Mouse (Mus musculus) liver, embryonic 15.5 days (tissue): Measurements from ENCODE around the gene Zfp786. TPM values are rescaled to one million over a fixed set of nuclear protein-coding genes. Genes with fewer than 3 reads are reported as not detected.

Experiments
- ATAC-seq: fragments of 200-750 bp; cut with Nextera tagmentation; 2 replicates; pipeline ENCODE4 v1.8.0; 2017; ENCODE audit warnings: moderate number of reproducible peaks, mild to moderate bottlenecking, moderate library complexity; ENCODE audit not compliant: insufficient read depth
- H3K27ac ChIP-seq: fragments of 300-500 bp; sonication (generic); replicated peaks from 2 replicates; pipeline ENCODE4 v1.5.1; 2015; ENCODE audit warnings: mild to moderate bottlenecking, inconsistent platforms
- H3K27me3 ChIP-seq: fragments of 300-500 bp; sonication (generic); 2 replicates; pipeline ENCODE4 v1.6.1; 2015; ENCODE audit warnings: mild to moderate bottlenecking, inconsistent platforms
- H3K36me3 ChIP-seq: fragments of 300-500 bp; sonication (generic); replicated peaks from 2 replicates; pipeline ENCODE4 v1.6.1; 2015; ENCODE audit warnings: moderate library complexity, mild to moderate bottlenecking, inconsistent platforms
- H3K4me1 ChIP-seq: fragments of 300-500 bp; sonication (generic); replicated peaks from 2 replicates; pipeline ENCODE4 v1.6.1; 2015; ENCODE audit warnings: inconsistent platforms
- H3K4me2 ChIP-seq: fragments of 300-500 bp; sonication (generic); 2 replicates; pipeline ENCODE4 v1.6.1; 2015; ENCODE audit warnings: moderate library complexity, mild to moderate bottlenecking, inconsistent platforms
- H3K4me3 ChIP-seq: fragments of 300-500 bp; sonication (generic); replicated peaks from 2 replicates; pipeline ENCODE4 v1.5.1; 2015; ENCODE audit warnings: mild to moderate bottlenecking, inconsistent platforms
- H3K9ac ChIP-seq: fragments of 300-500 bp; sonication (generic); 2 replicates; pipeline ENCODE4 v1.6.1; 2015; ENCODE audit warnings: moderate library complexity, mild to moderate bottlenecking, inconsistent platforms
- H3K9me3 ChIP-seq: fragments of 300-500 bp; sonication (generic); replicated peaks from 2 replicates; pipeline ENCODE4 v1.6.1; 2016; ENCODE audit warnings: inconsistent platforms
- WGBS: fragments of 180-500 bp; shearing (Covaris S2); methylation state at CpG from one replicate; pipeline ENCODE4 v1.1.7; 2015; ENCODE audit warnings: mixed read lengths; ENCODE audit not compliant: insufficient replicate concordance; 5-methylcytosine and 5-hydroxymethylcytosine counted together
- polyA plus RNA-seq: library from polyadenylated mRNA; unstranded; fragments of >200 nt; fragmentation: Nextera tagmentation; extraction: Ambion mirVana; gene quantifications from 2 replicates; pipeline ENCODE4 v1.2.1, GENCODE M21; 2015

The Zfp786 gene
- polyA plus RNA-seq, 1 experiment from 2014 or later = 0.39 TPM

DNA sequence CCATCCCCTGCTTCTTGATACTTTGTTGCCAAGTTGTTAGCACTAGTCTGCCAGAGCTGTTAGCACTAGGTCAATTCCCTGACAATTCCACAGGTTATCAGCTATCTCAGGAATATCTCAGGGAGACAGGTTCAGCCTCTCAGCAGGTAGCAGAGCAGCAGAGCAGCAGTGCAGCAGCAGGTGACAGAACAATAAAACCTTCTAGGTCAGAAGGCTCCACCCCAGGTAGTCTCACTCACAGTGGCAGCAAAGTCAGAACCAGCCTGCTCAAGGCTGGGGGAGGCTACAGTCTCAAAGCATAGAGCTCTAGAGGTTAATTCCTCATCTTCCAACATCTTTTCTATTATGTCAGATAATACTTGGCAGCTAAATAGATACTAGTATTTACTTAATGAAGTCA is 15.1 kb upstream of the Zfp786 start:
- no peak for ATAC-seq
- Histone ChIP-seq H3K4me2 (no peak overlapping the region), H3K27ac (no peak overlapping the region), H3K4me1 (peaks cover 7% of the 10 kb centered on the region), H3K9me3 (no peaks in the 10 kb centered on the region), H3K27me3 (no peaks in the 10 kb centered on the region), H3K9ac (no peak overlapping the region), H3K4me3 (no peak overlapping the region), H3K36me3 (no peaks in the 10 kb centered on the region)

DNA sequence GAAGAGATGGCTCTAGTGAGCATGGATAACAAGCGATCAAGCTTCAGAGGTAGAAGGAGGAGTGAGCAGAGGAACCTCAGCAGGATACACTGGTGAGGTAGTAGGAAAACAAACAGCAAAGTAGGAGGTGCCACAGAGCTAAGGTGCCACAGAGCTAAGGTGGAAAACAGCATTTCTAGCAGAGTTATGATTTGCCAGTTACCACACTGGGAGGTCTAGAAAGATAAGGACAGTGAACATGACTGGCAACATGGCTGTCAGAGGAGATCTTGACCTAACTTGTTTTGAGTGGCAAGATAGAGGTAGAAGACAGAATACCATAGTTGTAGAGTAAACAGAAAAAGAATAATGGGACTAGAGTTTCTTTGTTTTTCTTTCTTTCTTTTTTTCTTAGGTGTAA is 11.7 kb upstream of the Zfp786 start:
- Histone ChIP-seq H3K4me2 (no peak overlapping the region), H3K36me3 (no peaks in the 10 kb centered on the region), H3K4me3 (no peak overlapping the region), H3K27ac (no peak overlapping the region), H3K9ac (no peak overlapping the region), H3K9me3 (no peaks in the 10 kb centered on the region), H3K4me1 (peaks cover 24% of the 10 kb centered on the region), H3K27me3 (no peaks in the 10 kb centered on the region)
- WGBS = 75% methylated on average over 1 of the region's 1 CpGs
- peak; percentile 57 for ATAC-seq

DNA sequence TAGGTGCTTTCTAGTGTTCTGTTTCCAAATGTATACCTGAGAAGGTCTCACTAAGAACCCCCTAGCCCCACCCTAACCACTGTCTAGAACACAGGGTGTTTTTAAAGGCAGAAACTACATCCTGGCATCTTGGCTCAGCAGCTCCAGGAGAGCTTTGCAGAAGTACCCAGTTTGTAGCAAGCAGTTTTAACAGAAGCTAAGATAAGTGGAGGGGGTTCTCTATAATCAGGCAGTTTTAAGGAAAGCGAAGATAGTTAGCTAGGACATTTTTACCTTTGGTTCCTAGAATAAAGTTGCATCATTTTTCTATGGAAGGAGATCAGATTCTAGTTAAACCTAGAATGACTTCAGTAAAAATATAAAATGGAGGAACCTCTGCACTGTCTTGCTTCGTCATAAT is 11.2 kb upstream of the Zfp786 start:
- Histone ChIP-seq H3K36me3 (no peaks in the 10 kb centered on the region), H3K27ac (no peak overlapping the region), H3K4me3 (no peak overlapping the region), H3K9ac (no peak overlapping the region), H3K4me1 (peaks cover 29% of the 10 kb centered on the region), H3K9me3 (no peaks in the 10 kb centered on the region), H3K27me3 (no peaks in the 10 kb centered on the region), H3K4me2 (no peak overlapping the region)
- ATAC-seq = no peak
- 62% methylated on average over 2 of the region's 2 CpGs for WGBS

DNA sequence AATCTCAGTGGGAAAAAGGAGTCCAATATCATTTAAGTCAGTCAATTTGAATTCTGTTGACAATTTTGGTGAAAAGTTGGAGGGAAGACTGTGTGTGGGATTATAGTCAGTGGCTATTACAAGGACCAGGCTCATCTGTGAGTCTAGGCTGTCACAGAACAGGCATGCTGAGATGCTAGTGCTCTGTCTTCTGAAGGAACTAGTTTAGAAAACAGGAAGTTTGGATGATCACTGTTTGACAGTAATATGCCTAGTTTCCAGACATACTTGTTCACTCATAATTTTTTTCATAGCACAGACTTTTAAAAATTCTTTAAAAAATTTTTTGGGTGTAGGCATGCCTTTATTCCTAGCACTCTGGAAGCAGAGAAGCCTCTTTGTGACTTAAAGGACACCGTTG is 10.4 kb upstream of the Zfp786 start:
- no peak overlapping the region for H3K4me2 ChIP-seq
- H3K36me3 ChIP-seq = no peaks in the 10 kb centered on the region
- H3K9me3 ChIP-seq = no peaks in the 10 kb centered on the region
- no peak overlapping the region for H3K27ac ChIP-seq
- 100% methylated on average over 1 of the region's 1 CpGs for WGBS
- peaks cover 35% of the 10 kb centered on the region for H3K4me1 ChIP-seq
- H3K9ac ChIP-seq = no peak overlapping the region
- H3K4me3 ChIP-seq = no peak overlapping the region
- no peak for ATAC-seq
- H3K27me3 ChIP-seq = no peaks in the 10 kb centered on the region

DNA sequence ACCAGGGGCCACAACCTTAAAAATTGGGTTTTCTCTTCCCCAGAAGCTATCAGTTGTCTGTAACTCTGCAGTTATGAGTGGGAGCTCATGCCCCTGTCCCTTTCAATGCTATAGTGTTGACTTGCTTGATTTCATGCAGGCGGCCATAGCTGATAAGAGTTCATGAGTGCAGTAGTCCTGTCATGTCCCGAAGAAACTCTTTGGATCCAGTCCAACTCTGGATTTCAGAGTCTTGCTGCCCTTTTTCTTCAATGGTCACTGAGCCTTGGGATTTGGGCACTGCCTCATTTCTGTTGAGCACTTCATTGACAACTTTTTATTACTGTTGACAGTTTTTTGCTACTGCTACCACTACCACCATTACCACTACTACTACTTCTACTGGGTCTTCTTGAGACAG is 7.0 kb upstream of the Zfp786 start:
- no peaks in the 10 kb centered on the region for H3K9me3 ChIP-seq
- no peaks in the 10 kb centered on the region for H3K27me3 ChIP-seq
- no peak overlapping the region for H3K27ac ChIP-seq
- H3K36me3 ChIP-seq = no peaks in the 10 kb centered on the region
- H3K4me3 ChIP-seq = no peak overlapping the region
- peaks cover 40% of the 10 kb centered on the region for H3K4me1 ChIP-seq
- 24% methylated on average over 2 of the region's 2 CpGs for WGBS
- ATAC-seq = no peak
- H3K4me2 ChIP-seq = no peak overlapping the region
- H3K9ac ChIP-seq = no peak overlapping the region

DNA sequence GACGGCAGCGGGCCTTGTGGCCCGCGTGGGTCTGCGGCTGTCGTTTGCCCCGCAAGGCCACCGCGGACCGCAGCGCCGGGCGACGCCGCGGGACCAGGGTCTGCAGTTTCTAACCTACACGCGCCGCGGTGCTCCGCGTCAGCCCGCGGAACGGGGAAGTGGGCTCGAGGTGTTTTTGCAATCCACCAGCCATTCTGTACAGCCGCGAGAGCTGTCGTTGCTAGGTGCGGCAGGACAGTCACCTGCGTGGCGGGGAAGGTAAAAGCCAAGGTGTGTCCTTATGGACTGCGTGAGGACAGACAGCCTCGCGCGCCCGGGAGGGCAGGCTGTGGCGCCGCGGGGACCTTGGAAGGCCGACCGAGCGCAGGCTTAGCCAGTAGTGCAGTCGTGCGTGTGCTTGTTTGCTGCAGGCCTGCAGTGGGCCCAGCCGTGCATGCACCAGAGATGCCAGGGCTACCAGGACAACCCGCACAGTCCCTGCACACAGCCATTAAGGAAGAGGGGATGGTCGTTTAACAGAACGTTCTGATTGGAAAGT is 5.4 kb upstream of the Zfp786 start:
- WGBS = under 1% methylated on average over 49 of the region's 49 CpGs
- peak overlapping the region; percentile 86 for H3K27ac ChIP-seq
- no peaks in the 10 kb centered on the region for H3K9me3 ChIP-seq
- peak overlapping the region; percentile 95 for H3K4me3 ChIP-seq
- H3K4me1 ChIP-seq = peaks cover 33% of the 10 kb centered on the region
- no peaks in the 10 kb centered on the region for H3K36me3 ChIP-seq
- H3K27me3 ChIP-seq = no peaks in the 10 kb centered on the region
- peak; percentile 62 for ATAC-seq
- peak overlapping the region; percentile 94 for H3K4me2 ChIP-seq
- peak overlapping the region; percentile 86 for H3K9ac ChIP-seq

DNA sequence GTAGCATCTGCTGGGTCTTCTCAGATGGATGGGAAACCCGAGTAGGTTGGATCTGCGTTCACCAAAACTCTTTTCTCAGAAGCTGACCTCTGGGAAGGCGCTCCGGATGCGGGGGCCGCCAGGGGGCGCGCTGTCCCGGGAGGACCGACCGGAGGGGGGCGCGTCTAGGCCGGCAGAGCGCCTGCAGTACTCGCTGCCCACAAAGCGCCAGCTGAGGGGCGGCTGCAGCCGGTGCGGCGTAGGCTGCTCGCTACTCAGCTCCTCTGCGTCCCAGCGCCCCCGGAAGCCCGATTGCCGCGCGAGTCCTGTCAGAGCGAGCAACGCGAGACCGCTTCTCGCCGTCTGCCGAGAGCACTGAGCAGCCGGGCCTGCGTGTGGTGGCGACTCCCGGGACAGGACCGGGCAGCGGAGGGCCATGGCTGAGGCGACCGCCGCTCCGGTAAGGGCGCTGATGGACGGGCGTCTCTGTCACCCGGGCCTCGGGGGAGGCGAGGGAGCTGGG is 4.9 kb upstream of the Zfp786 start, which contains the start of gene Zfp398:
Gene Zfp398 (plus strand): TSS at position 180 of the 502 bp plus-strand sequence.
- H3K9ac ChIP-seq = peak within 1 kb of the TSS; percentile 86
- WGBS = under 1% methylated on average over 52 of the region's 52 CpGs

DNA sequence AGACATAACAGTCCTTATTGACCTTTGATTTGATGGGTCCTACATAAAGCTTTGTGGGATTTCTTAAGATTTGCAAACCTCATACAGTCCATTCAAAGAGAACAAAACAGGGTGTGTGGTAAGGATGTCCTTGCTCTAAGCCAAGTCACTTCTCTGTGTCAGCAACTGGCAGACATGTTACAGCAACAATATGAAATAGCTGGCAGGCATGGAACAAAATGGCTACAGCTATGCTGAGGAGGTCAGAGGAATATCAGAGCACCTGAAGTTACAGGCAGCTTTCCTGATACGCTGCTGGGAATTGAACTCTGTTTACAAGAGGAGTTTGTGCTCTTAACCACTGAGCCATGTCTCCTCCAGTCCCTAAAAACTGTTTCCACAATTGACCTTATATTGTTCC is 1.6 kb upstream of the Zfp786 start:
- H3K9me3 ChIP-seq = no peaks in the 10 kb centered on the region
- H3K4me1 ChIP-seq = peaks cover 37% of the 10 kb centered on the region
- no peaks in the 10 kb centered on the region for H3K36me3 ChIP-seq
- no peak overlapping the region for H3K4me2 ChIP-seq
- 75% methylated on average over 1 of the region's 1 CpGs for WGBS
- H3K27me3 ChIP-seq = no peaks in the 10 kb centered on the region
- H3K9ac ChIP-seq = no peak overlapping the region
- ATAC-seq = no peak
- no peak overlapping the region for H3K4me3 ChIP-seq
- H3K27ac ChIP-seq = no peak overlapping the region

More for the DNA sequence above, 4.9 kb upstream of the Zfp786 start, which contains the start of gene Zfp398:
- H3K27ac ChIP-seq = peak within 1 kb of the TSS; percentile 86
- peak within 1 kb of the TSS; percentile 95 for H3K4me3 ChIP-seq
- H3K36me3 ChIP-seq = no peaks in the 10 kb centered on the region
- peak; percentile 89 for ATAC-seq
- H3K4me2 ChIP-seq = peak within 1 kb of the TSS; percentile 94
- H3K9me3 ChIP-seq = no peaks in the 10 kb centered on the region
- H3K4me1 ChIP-seq = peaks cover 38% of the 10 kb centered on the region
- no peaks in the 10 kb centered on the region for H3K27me3 ChIP-seq

DNA sequence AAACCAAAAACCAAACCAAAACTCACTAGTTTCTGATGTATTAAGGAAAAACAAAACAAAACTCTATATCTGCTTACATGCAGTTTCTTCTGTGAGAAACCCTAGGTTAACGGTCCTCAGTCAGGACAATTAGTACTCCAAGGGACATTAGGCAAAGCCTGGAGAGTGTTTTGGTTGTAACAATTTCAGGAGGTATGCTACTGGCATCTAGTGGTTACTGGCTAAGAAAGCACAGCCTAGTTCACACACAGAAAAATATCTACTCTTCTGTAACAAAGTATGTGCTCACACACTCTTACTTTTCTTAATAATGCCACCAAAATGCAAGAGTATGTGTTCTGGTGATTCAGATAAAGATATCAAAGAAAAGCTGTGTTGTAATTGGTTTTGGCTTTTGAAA is 1.7 kb downstream of the Zfp786 start:
- Histone ChIP-seq H3K4me1 (peaks cover 22% of the 10 kb centered on the region), H3K9ac (no peak overlapping the region), H3K9me3 (no peaks in the 10 kb centered on the region), H3K4me2 (0 out of 2 replicates have a peak overlapping the region, but pooled peaks have one; percentile 9), H3K36me3 (no peaks in the 10 kb centered on the region), H3K27me3 (no peaks in the 10 kb centered on the region), H3K27ac (no peak overlapping the region), H3K4me3 (no peak overlapping the region)
- WGBS = 43% methylated on average over 1 of the region's 1 CpGs
- ATAC-seq = no peak

DNA sequence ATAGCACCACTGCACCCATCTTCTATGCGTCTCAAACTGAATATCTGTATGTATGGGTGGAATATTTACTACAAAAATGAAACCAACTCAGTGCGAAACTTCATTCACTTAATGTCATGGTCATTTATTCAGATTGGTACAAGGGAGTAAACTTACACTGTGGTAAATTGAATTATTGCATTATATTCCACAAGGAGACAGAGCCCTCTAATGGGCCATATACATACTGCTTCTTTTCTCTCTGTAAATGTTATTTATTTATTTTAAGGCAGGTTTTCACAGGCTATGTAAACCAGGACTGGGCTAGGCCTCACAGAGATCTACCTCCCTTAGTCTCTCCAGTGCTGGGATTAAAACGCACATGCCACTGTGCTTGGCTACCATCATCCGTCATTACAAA is 3.2 kb downstream of the Zfp786 start:
- no peak overlapping the region for H3K9ac ChIP-seq
- no peaks in the 10 kb centered on the region for H3K36me3 ChIP-seq
- no peak overlapping the region for H3K4me3 ChIP-seq
- no peaks in the 10 kb centered on the region for H3K9me3 ChIP-seq
- no peaks in the 10 kb centered on the region for H3K27me3 ChIP-seq
- no peak for ATAC-seq
- H3K4me2 ChIP-seq = no peak overlapping the region
- peaks cover 22% of the 10 kb centered on the region for H3K4me1 ChIP-seq
- 84% methylated on average over 4 of the region's 4 CpGs for WGBS
- no peak overlapping the region for H3K27ac ChIP-seq

DNA sequence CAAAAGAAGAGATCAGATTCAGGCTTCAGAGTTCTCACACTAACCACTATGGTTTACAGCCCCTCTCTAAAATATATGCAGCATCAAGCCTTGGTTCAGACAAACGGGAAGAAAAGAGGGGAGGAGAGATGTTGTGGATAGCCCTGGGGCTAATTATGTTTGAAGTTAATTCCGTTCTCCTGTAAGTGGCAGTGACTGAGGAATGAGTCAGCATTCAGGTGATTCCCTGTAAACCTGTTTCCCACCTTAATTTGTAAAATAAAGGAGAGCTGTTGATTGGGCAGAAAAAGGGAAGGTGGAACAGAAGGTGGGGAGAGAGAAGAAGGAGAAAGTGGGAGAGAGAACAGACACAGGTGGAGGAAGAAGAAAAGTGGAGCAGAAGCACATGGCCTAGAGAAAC is 6.4 kb downstream of the Zfp786 start:
- Histone ChIP-seq H3K27me3 (no peaks in the 10 kb centered on the region), H3K4me3 (no peak overlapping the region), H3K9ac (no peak overlapping the region), H3K4me1 (peaks cover 7% of the 10 kb centered on the region; the same call in 1 of the 2 replicates), H3K4me2 (no peak overlapping the region), H3K9me3 (no peaks in the 10 kb centered on the region), H3K36me3 (no peaks in the 10 kb centered on the region), H3K27ac (no peak overlapping the region)
- ATAC-seq = no peak
- WGBS = 55% methylated on average over 2 of the region's 2 CpGs

DNA sequence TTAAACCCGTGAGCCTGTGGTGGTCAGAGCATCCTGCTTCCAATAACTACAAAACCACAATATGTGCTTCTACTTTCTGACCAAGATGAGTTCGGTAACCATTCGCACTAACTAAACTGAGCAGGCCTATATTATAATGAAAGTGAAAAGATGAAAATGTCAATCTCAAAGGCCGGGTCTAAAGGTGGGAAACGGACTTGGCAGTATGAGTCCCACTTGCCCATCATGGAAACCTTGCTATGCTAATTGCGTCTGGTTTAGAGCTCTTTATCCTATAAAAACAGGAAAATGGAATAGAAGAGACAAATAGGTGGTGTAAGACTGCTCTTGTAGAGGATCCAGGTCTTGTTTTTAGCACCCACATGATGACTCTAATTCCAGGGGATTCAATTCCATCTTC is 8.9 kb downstream of the Zfp786 start:
- ATAC-seq = no peak
- no peak overlapping the region for H3K4me2 ChIP-seq
- WGBS = 77% methylated on average over 6 of the region's 6 CpGs

More for the DNA sequence above, 8.9 kb downstream of the Zfp786 start:
- Histone ChIP-seq H3K9ac (no peak overlapping the region), H3K27ac (no peak overlapping the region), H3K4me1 (no peaks in the 10 kb centered on the region), H3K9me3 (no peaks in the 10 kb centered on the region), H3K36me3 (no peaks in the 10 kb centered on the region), H3K4me3 (no peak overlapping the region), H3K27me3 (no peaks in the 10 kb centered on the region)
